ENCODE assay signal across 10 mouse cellular contexts in genomic region chrX:162521197-162521596, GRCm38 (mm10).
DNase-seq lines count a peak whose midpoint lies in the region; ATAC-seq and TF ChIP-seq lines count a peak whose summit lies in the region.
"Had no signal": no experiment of that assay in that cellular context is flagged by ENCODE, and none has a peak within 500 bp of the region (broad histone marks: within the 10 kb centered on the region; RNA-seq: fewer than 3 reads in every experiment).

No protein-coding gene starts in this region.

- DNase-seq in forebrain, embryonic 10.5 days (ENCODE audit: extremely low spot score, low spot score) = no peak
- no peak for DNase-seq in left cerebral cortex, adult 2 months (ENCODE audit: extremely low spot score in 1 of 2, low spot score in 2 of 2)
- DNase-seq in left cerebral cortex, adult 8-10 months (ENCODE audit: low spot score in 2 of 2) = no peak
- peak; percentile 19 for DNase-seq in embryo, embryonic 11 days
- no peak for DNase-seq in cerebellum, adult 9-11 months

- peaks cover 15% of the 10 kb centered on the region; the same call in 1 of the 2 replicates for H3K27me3 ChIP-seq in forebrain, embryonic 13.5 days
- H3K27me3 ChIP-seq in forebrain, embryonic 10.5 days (ENCODE audit: poor library complexity, severe bottlenecking) = peaks cover 97% of the 10 kb centered on the region
- H3K27me3 ChIP-seq in limb, embryonic 15.5 days = peaks cover 7% of the 10 kb centered on the region; the same call in 1 of the 2 replicates

- H3K27ac ChIP-seq in forebrain, embryonic 13.5 days = no peak overlapping the region
- no peak overlapping the region for H3K27ac ChIP-seq in forebrain, embryonic 10.5 days
- H3K27ac ChIP-seq in left cerebral cortex, adult 2 months = peak overlapping the region; percentile 2; the same call in 1 of the 2 replicates
- peak overlapping the region; percentile 47; the same call in 1 of the 2 replicates for H3K27ac ChIP-seq in limb, embryonic 15.5 days
- H3K27ac ChIP-seq: limb, embryonic 12.5 days had no signal

- peaks cover 10% of the 10 kb centered on the region for H3K4me1 ChIP-seq in forebrain, embryonic 13.5 days
- H3K4me1 ChIP-seq in forebrain, embryonic 10.5 days = no peaks in the 10 kb centered on the region
- no peaks in the 10 kb centered on the region for H3K4me1 ChIP-seq in limb, embryonic 15.5 days
- H3K4me1 ChIP-seq: limb, embryonic 12.5 days had no signal

- H3K36me3 ChIP-seq in forebrain, embryonic 13.5 days (ENCODE audit: poor library complexity, severe bottlenecking) = no peaks in the 10 kb centered on the region
- no peaks in the 10 kb centered on the region for H3K36me3 ChIP-seq in forebrain, embryonic 10.5 days (replicated peaks)
- no peaks in the 10 kb centered on the region for H3K36me3 ChIP-seq in limb, embryonic 15.5 days
- H3K36me3 ChIP-seq: limb, embryonic 12.5 days had no signal

- intact Hi-C loops in left cerebral cortex, adult 2 months (cut with DNase I) = loop anchor here (5.0 kb wide), 1 partner anchor 121 kb away; the partner anchor contains the start of gene Reps2

- H3K9ac ChIP-seq in forebrain, embryonic 13.5 days = no peak overlapping the region
- H3K9ac ChIP-seq in limb, embryonic 15.5 days = no peak overlapping the region
- H3K9ac ChIP-seq: limb, embryonic 12.5 days had no signal

- H3K9me3 ChIP-seq in forebrain, embryonic 13.5 days (replicated peaks) = no peaks in the 10 kb centered on the region
- no peaks in the 10 kb centered on the region for H3K9me3 ChIP-seq in forebrain, embryonic 10.5 days
- H3K9me3 ChIP-seq in limb, embryonic 15.5 days = no peaks in the 10 kb centered on the region
- H3K9me3 ChIP-seq: limb, embryonic 12.5 days had no signal

- peak; percentile 67; the same call in 1 of the 2 replicates for ATAC-seq in forebrain, embryonic 13.5 days
- no peak for ATAC-seq in limb, embryonic 15.5 days (ENCODE audit: insufficient number of reproducible peaks, low FRiP score, low TSS enrichment, low read depth)
- ATAC-seq in granulocyte monocyte progenitor cell, adult 5-6 weeks (replicated peaks; ENCODE audit: poor library complexity, severe bottlenecking) = no peak

- WGBS in forebrain, embryonic 13.5 days = 19% methylated on average over 4 of the region's 4 CpGs
- 61% methylated on average over 4 of the region's 4 CpGs for WGBS in forebrain, embryonic 10.5 days
- 38% methylated on average over 4 of the region's 4 CpGs for WGBS in limb, embryonic 15.5 days

- H3K4me3 ChIP-seq in forebrain, embryonic 13.5 days = no peak overlapping the region
- H3K4me3 ChIP-seq in forebrain, embryonic 10.5 days = no peak overlapping the region
- no peak overlapping the region for H3K4me3 ChIP-seq in left cerebral cortex, adult 2 months
- H3K4me3 ChIP-seq in limb, embryonic 15.5 days = no peak overlapping the region
- H3K4me3 ChIP-seq: erythroblast, embryonic 14.5 days; limb, embryonic 12.5 days had no signal

- no peak for TF ChIP-seq CTCF in left cerebral cortex, adult 2 months (IDR thresholded peaks at IDR 0.05)

- no peak overlapping the region for H3K4me2 ChIP-seq in forebrain, embryonic 13.5 days
- no peak overlapping the region for H3K4me2 ChIP-seq in limb, embryonic 15.5 days
- H3K4me2 ChIP-seq: limb, embryonic 12.5 days had no signal

Comparison
In these comparisons a context has a peak if more than half of its experiments do, and no peak if none do; other contexts are left out.
1. H3K27ac ChIP-seq: peak in left cerebral cortex, adult 2 months (single experiment) and limb, embryonic 15.5 days (single experiment); none in forebrain, embryonic 13.5 days (single experiment) and forebrain, embryonic 10.5 days (single experiment).